Mouse (Mus musculus): ENCODE results near the gene Ndufc1. TPM values are rescaled to one million over a fixed set of nuclear protein-coding genes. Genes with fewer than 3 reads are reported as not detected.

The Ndufc1 gene
- polyA plus RNA-seq, 1 experiment = 361 TPM

- H3K36me3 ChIP-seq (ENCODE audit: control insufficient read depth, insufficient read depth, low read length) = no peaks in the 10 kb centered on the region
- no peaks in the 10 kb centered on the region for H3K4me1 ChIP-seq (ENCODE audit: control insufficient read depth, insufficient read depth, low read length)
- TF ChIP-seq POLR2A (IDR thresholded peaks at IDR 0.05; ENCODE audit: control insufficient read depth, low read depth, low read length) (no peak), CTCF (IDR thresholded peaks at IDR 0.05; ENCODE audit: control insufficient read depth, insufficient read depth, insufficient replicate concordance, low read depth, low read length) (no peak)
- no peak overlapping the region for H3K27ac ChIP-seq (ENCODE audit: control insufficient read depth, insufficient read depth, low read depth, low read length)
- no peak overlapping the region for H3K4me3 ChIP-seq (ENCODE audit: control insufficient read depth, low read depth, low read length)
- H3K27me3 ChIP-seq (ENCODE audit: control insufficient read depth, insufficient read depth, low read length) = no peaks in the 10 kb centered on the region
Measured at GRCm38 (mm10) chr3:51366926-51367325, 41.9 kb downstream of the Ndufc1 start.

DNA sequence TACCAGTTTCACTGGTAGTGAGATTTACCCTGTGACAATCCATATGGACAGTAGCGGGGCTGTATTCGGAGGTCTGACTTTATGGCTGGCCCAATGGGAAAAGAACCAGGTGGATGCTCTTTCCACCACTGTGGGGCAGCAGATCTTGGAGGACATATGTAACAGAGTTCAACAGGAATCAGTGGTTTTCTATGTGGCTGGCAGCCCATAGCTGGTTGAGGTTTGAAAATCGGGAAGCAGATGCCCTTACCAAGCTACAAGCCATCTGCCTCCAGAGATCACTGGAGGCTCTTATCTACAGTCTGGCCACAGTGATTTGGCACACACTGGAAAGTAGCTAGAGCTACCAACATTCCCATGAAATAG is 43.3 kb downstream of the Ndufc1 start:
- Histone ChIP-seq H3K4me3 (ENCODE audit: control insufficient read depth, low read depth, low read length) (no peak overlapping the region), H3K27ac (ENCODE audit: control insufficient read depth, insufficient read depth, low read depth, low read length) (no peak overlapping the region)

DNA sequence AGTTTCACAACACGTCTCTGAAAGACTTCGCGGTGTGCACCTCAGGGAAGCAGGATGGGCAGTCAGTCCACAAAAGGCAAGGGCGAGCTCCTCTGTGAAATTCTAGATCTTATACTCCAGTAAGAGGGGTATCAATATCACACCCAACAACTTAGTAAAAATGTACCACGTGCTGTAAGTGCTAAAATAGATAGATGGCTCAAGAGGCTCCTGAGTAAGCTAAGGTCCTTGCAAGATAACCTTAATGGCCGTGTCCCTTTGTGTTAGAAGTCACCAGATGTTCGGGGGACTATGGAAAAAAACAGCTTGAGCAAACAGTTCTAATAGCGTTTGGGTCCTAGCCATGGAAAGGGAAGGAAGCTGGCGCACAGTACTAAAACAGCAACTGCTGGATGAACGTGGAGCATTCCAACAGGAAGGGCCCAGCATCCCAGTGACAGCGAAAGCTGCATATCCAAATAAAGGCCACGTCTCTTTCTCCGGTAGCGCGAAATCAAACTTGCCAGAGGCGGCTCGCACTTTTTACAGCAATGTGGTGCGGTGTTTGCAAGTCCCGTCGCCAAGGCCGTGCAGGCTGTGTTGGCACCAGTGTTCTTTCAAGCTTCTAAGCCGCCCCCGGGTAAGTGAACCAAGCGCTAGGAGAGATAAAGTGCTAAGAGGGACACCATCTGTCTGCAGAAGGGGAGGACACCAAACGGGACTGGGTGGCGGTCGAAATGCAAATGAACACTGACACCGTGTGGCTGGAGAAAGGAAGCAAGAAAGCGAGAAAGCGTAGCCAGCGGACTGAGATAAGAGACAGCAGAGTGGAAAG is 43.9 kb downstream of the Ndufc1 start:
- Histone ChIP-seq H3K27me3 (ENCODE audit: control insufficient read depth, insufficient read depth, low read length) (no peaks in the 10 kb centered on the region), H3K27ac (ENCODE audit: control insufficient read depth, insufficient read depth, low read depth, low read length) (no peak overlapping the region; the same call in 1 of the 2 replicates)
- TF ChIP-seq POLR2A (IDR thresholded peaks at IDR 0.05; ENCODE audit: control insufficient read depth, low read depth, low read length) (no peak), CTCF (IDR thresholded peaks at IDR 0.05; ENCODE audit: control insufficient read depth, insufficient read depth, insufficient replicate concordance, low read depth, low read length) (peak; percentile 69; the same call in 1 of the 2 replicates)

More for the DNA sequence above, 43.3 kb downstream of the Ndufc1 start:
- peaks cover 3% of the 10 kb centered on the region; the same call in 1 of the 2 replicates for H3K4me1 ChIP-seq (ENCODE audit: control insufficient read depth, insufficient read depth, low read length)
- H3K27me3 ChIP-seq (ENCODE audit: control insufficient read depth, insufficient read depth, low read length) = no peaks in the 10 kb centered on the region
- TF ChIP-seq POLR2A (IDR thresholded peaks at IDR 0.05; ENCODE audit: control insufficient read depth, low read depth, low read length) (no peak), CTCF (IDR thresholded peaks at IDR 0.05; ENCODE audit: control insufficient read depth, insufficient read depth, insufficient replicate concordance, low read depth, low read length) (no peak)
- H3K36me3 ChIP-seq (ENCODE audit: control insufficient read depth, insufficient read depth, low read length) = no peaks in the 10 kb centered on the region

DNA sequence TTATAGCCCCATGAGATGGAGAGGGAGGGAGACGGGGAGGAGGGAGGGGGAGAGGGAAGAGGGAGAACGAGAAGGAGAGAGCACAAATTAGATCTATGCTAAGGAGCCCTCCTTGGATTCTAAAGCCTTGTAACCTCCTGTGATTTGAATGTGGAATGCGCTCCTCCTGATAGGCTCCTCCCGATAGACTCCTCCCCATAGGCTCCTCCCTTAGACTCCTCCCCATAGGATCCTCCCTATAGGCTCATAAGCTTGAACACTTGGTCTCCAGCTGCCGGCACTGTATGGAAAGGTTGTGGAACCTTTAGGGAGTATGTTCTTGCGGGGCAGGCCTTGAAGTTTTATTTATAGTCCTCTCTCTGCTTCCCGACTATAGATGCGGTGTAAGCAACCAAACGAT is 47.7 kb downstream of the Ndufc1 start:
- no peaks in the 10 kb centered on the region for H3K36me3 ChIP-seq (ENCODE audit: control insufficient read depth, insufficient read depth, low read length)
- no peak overlapping the region for H3K4me3 ChIP-seq (ENCODE audit: control insufficient read depth, low read depth, low read length)
- H3K4me1 ChIP-seq (ENCODE audit: control insufficient read depth, insufficient read depth, low read length) = peaks cover 8% of the 10 kb centered on the region
- H3K27me3 ChIP-seq (ENCODE audit: control insufficient read depth, insufficient read depth, low read length) = no peaks in the 10 kb centered on the region
- no peak overlapping the region for H3K27ac ChIP-seq (ENCODE audit: control insufficient read depth, insufficient read depth, low read depth, low read length)
- TF ChIP-seq POLR2A (IDR thresholded peaks at IDR 0.05; ENCODE audit: control insufficient read depth, low read depth, low read length) = no peak
- TF ChIP-seq CTCF (IDR thresholded peaks at IDR 0.05; ENCODE audit: control insufficient read depth, insufficient read depth, insufficient replicate concordance, low read depth, low read length) = no peak

More for the DNA sequence above, 43.9 kb downstream of the Ndufc1 start:
- H3K36me3 ChIP-seq (ENCODE audit: control insufficient read depth, insufficient read depth, low read length) = no peaks in the 10 kb centered on the region
- H3K4me1 ChIP-seq (ENCODE audit: control insufficient read depth, insufficient read depth, low read length) = peaks cover 3% of the 10 kb centered on the region; the same call in 1 of the 2 replicates
- peak overlapping the region; percentile 34 for H3K4me3 ChIP-seq (ENCODE audit: control insufficient read depth, low read depth, low read length)

DNA sequence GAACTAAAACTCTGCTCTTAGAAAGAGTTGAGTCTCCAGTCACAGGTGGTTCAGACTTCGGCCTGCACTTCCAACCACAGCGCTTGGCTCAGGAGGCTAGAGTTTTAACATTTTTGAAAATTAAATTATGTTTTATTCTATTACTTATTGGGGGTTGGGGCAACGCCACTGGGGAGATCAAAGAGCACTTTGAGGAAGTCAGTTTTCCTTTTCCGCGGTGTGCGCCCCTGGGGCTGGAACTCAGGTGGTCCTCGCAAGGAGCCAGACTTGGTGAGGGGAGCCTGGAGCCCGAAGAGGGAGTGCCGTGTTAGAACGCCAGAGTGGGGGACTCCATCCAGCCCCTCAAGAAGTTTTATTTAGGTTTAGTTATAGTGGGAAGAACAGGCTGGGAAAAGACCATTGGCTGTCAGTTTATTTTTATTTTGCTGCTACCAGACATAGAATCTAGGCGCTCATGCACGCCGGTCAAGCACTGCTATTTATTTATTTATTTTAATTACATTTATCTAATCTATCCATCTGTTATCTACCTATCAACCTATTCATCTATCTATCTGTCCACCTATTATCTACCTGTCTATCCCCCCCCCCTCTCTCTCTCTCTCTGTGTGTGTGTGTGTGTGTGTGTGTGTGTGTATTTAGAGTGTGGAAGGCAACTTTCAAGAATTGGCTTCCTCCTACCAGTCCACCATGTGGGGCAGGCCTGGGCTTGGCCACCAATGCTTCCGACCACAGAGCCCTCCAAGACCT is 49.1 kb downstream of the Ndufc1 start:
- no peak overlapping the region for H3K4me3 ChIP-seq (ENCODE audit: control insufficient read depth, low read depth, low read length)
- H3K4me1 ChIP-seq (ENCODE audit: control insufficient read depth, insufficient read depth, low read length) = peaks cover 8% of the 10 kb centered on the region
- H3K36me3 ChIP-seq (ENCODE audit: control insufficient read depth, insufficient read depth, low read length) = no peaks in the 10 kb centered on the region
- H3K27me3 ChIP-seq (ENCODE audit: control insufficient read depth, insufficient read depth, low read length) = no peaks in the 10 kb centered on the region
- TF ChIP-seq POLR2A (IDR thresholded peaks at IDR 0.05; ENCODE audit: control insufficient read depth, low read depth, low read length) (no peak), CTCF (IDR thresholded peaks at IDR 0.05; ENCODE audit: control insufficient read depth, insufficient read depth, insufficient replicate concordance, low read depth, low read length) (no peak)
- H3K27ac ChIP-seq (ENCODE audit: control insufficient read depth, insufficient read depth, low read depth, low read length) = no peak overlapping the region

DNA sequence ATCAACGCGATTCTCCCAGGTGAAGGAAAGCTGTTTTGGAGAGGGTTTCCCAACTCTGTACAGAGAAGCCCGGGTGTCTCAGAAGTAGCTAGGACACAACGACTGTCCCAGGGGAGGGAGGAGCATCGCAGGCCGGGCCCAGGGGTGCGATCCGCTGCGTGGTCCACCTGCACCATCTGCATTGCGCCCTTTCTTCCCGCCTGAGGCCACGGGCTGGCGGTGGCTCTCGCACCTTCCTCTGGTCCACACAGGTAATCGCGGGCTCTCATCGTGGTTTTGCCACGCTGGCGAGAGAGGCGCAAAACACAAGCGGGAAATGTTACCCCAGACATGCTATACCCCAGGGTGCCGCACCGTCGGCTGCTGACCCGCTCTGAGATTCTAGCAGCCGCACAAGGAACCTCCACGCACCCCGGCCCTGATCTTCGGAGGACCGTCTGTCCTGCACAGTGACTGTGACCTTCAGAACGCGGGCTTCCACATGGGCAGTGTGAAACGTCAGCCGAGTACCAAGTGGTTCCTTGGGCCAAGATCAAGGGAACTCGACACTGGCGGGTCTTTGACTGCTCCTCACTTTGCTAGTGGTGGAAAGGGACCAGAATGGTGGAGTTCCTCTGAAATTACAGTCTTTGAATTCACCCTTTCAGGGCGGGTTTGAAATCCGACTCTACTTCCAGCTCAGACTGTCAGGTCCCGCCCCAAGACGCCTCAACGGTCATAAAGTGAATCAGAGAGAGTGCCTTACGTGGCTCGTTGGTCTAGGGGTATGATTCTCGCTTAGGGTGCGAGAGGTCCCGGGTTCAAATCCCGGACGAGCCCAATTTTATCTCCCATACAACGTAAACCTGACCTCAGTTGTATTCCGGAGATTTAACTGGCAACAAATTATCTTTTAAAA is 49.9 kb downstream of the Ndufc1 start:
- no peaks in the 10 kb centered on the region for H3K27me3 ChIP-seq (ENCODE audit: control insufficient read depth, insufficient read depth, low read length)
- TF ChIP-seq POLR2A (IDR thresholded peaks at IDR 0.05; ENCODE audit: control insufficient read depth, low read depth, low read length) = no peak
- no peak for TF ChIP-seq CTCF (IDR thresholded peaks at IDR 0.05; ENCODE audit: control insufficient read depth, insufficient read depth, insufficient replicate concordance, low read depth, low read length)
- H3K27ac ChIP-seq (ENCODE audit: control insufficient read depth, insufficient read depth, low read depth, low read length) = no peak overlapping the region
- H3K4me1 ChIP-seq (ENCODE audit: control insufficient read depth, insufficient read depth, low read length) = peaks cover 8% of the 10 kb centered on the region
- peak overlapping the region; percentile 51 for H3K4me3 ChIP-seq (ENCODE audit: control insufficient read depth, low read depth, low read length)
- H3K36me3 ChIP-seq (ENCODE audit: control insufficient read depth, insufficient read depth, low read length) = no peaks in the 10 kb centered on the region
